In the genomic region with DNA sequence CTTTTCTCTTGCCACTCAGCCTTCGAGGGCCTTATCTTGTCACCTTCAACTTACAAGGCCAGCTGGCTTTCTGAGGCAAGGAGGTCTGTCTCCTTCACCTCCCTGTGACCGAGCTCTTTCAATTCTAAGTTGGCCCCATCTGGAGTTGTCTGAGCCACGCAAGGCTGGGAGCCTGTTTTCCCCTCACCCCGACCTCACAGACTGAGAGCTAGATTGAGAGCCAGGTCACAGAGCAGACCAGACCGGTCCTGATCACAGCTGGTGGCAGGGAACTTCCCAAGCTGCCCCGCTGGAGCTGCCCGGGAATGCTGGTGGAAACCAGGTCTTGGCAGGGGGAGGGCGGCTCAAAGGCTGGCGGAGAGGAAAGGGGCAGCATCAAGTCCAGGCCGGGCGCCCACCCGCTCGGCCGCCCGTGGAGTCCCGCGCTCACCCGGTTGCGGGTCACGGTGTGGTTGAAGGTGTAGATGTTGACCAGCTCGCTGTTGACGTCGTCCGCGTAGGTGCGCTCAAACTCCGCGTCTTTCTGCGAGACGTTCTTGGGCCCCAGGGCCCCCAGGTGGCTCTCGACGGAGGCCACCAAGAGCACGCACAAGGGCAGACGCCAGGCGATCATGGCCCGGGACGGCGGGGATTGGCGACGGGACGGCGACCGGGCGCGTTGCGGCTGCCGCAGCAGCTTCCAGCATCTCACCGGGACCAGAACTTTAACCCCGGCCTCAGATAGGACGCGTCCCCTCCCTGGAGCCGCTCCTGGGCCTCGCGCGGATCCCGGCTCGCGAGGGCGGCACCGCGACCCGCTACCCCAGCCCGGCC, we compare ENCODE assay signal across 8 mouse cellular contexts. TPM values are rescaled to one million over a fixed set of nuclear protein-coding genes. Genes with fewer than 3 reads are reported as not detected.
DNase-seq lines count a peak whose midpoint lies in the region; ATAC-seq lines count a peak whose summit lies in the region.

No protein-coding gene starts in this region.

- H3K4me3 ChIP-seq in limb, embryonic 15.5 days = peak overlapping the region; percentile 87
- H3K4me3 ChIP-seq in midbrain, embryonic 16.5 days (ENCODE audit: low read depth, low read length) = peak overlapping the region; percentile 90
- peak overlapping the region; percentile 81 for H3K4me3 ChIP-seq in stomach, embryonic 15.5 days (replicated peaks)

- H3K36me3 ChIP-seq in limb, embryonic 15.5 days = peaks cover 26% of the 10 kb centered on the region
- peaks cover 14% of the 10 kb centered on the region; the same call in 1 of the 2 replicates for H3K36me3 ChIP-seq in midbrain, embryonic 16.5 days (ENCODE audit: control insufficient read depth, insufficient read depth, low read length)
- peaks cover 16% of the 10 kb centered on the region; the same call in 1 of the 2 replicates for H3K36me3 ChIP-seq in stomach, embryonic 15.5 days

- H3K27ac ChIP-seq in limb, embryonic 15.5 days = peak overlapping the region; percentile 92
- peak overlapping the region; percentile 83 for H3K27ac ChIP-seq in midbrain, embryonic 16.5 days (ENCODE audit: low read length)
- H3K27ac ChIP-seq in stomach, embryonic 15.5 days = peak overlapping the region; percentile 89

- ATAC-seq in inflammation-experienced regulatory T-cells, adult 6 months = peak; percentile 22
- ATAC-seq in limb, embryonic 15.5 days (ENCODE audit: insufficient number of reproducible peaks, low FRiP score, low TSS enrichment, low read depth) = peak; percentile 20; the same call in 1 of the 2 replicates
- peak; percentile 39 for ATAC-seq in midbrain, embryonic 16.5 days
- ATAC-seq in stomach, embryonic 15.5 days (ENCODE audit: insufficient read depth, low FRiP score, low read depth) = peak; percentile 52

- peaks cover 34% of the 10 kb centered on the region for H3K4me1 ChIP-seq in limb, embryonic 15.5 days
- peaks cover 21% of the 10 kb centered on the region for H3K4me1 ChIP-seq in midbrain, embryonic 16.5 days (ENCODE audit: control insufficient read depth, insufficient read depth, low read length)
- H3K4me1 ChIP-seq in stomach, embryonic 15.5 days = peaks cover 17% of the 10 kb centered on the region

- no peaks in the 10 kb centered on the region for H3K27me3 ChIP-seq in limb, embryonic 15.5 days
- no peaks in the 10 kb centered on the region for H3K27me3 ChIP-seq in midbrain, embryonic 16.5 days (ENCODE audit: control insufficient read depth, insufficient read depth, low read depth, low read length)
- no peaks in the 10 kb centered on the region for H3K27me3 ChIP-seq in stomach, embryonic 15.5 days (replicated peaks)

- peak; percentile 64 for DNase-seq in urinary bladder, adult 2 months (ENCODE audit: low spot score)
- no peak for DNase-seq in urinary bladder, postnatal 10 days (ENCODE audit: low spot score)
- DNase-seq in cerebellum, adult 9-11 months = peak; percentile 73
- peak; percentile 46 to 49 for DNase-seq in frontal cortex, postnatal 36 days (ENCODE audit: low spot score in 2 of 2)

- peak overlapping the region; percentile 77 for H3K4me2 ChIP-seq in limb, embryonic 15.5 days
- H3K4me2 ChIP-seq in midbrain, embryonic 16.5 days (ENCODE audit: low read length) = peak overlapping the region; percentile 97
- peak overlapping the region; percentile 82 for H3K4me2 ChIP-seq in stomach, embryonic 15.5 days

- WGBS in limb, embryonic 15.5 days = under 1% methylated on average over 63 of the region's 63 CpGs
- 1% methylated on average over 44 of the region's 63 CpGs for WGBS in midbrain, embryonic 16.5 days
- under 1% methylated on average over 62 of the region's 63 CpGs for WGBS in stomach, embryonic 15.5 days

- H3K9me3 ChIP-seq in limb, embryonic 15.5 days = no peaks in the 10 kb centered on the region
- H3K9me3 ChIP-seq in midbrain, embryonic 16.5 days (replicated peaks; ENCODE audit: control insufficient read depth, low read length, poor library complexity, severe bottlenecking) = no peaks in the 10 kb centered on the region
- H3K9me3 ChIP-seq in stomach, embryonic 15.5 days = no peaks in the 10 kb centered on the region

- H3K9ac ChIP-seq in limb, embryonic 15.5 days = peak overlapping the region; percentile 94
- peak overlapping the region; percentile 93 for H3K9ac ChIP-seq in midbrain, embryonic 16.5 days (ENCODE audit: low read depth, low read length)
- peak overlapping the region; percentile 85 for H3K9ac ChIP-seq in stomach, embryonic 15.5 days

RNA-seq across cellular contexts. Expression of gene Sidt2, which starts 0.6 kb away (rescaled TPM):
- 102 and 121 TPM in 2 replicates for polyA plus RNA-seq in urinary bladder, adult 2 months (2012; rRNA removed)
- 10 to 100 TPM; 27.0 to 48.9 (median 35.8) TPM for polyA plus RNA-seq in inflammation-experienced regulatory T-cells, adult 6 months (2017; shearing (Covaris generic))
- polyA plus RNA-seq in limb, embryonic 15.5 days (2015; fragmentation: Nextera tagmentation; extraction: Ambion mirVana) = 50.6 and 66.1 TPM in 2 replicates
- 44.7 and 50.0 TPM in 2 replicates for polyA plus RNA-seq in midbrain, embryonic 16.5 days (2015; fragmentation: Nextera tagmentation; extraction: Ambion mirVana)
- 43.8 and 47.9 TPM in 2 replicates for polyA plus RNA-seq in stomach, embryonic 15.5 days (2015; fragmentation: Nextera tagmentation; extraction: Ambion mirVana)

RNA-seq across cellular contexts. Expression of gene Tagln, which starts 18.6 kb away (rescaled TPM):
- 8,790 and 9,672 TPM in 2 replicates for polyA plus RNA-seq in urinary bladder, adult 2 months (2012; rRNA removed)
- 1 to 10 TPM in 2 of 3 experiments, under 1 TPM in 1; 0.40 to 2.2 (median 1.1) TPM for polyA plus RNA-seq in inflammation-experienced regulatory T-cells, adult 6 months (2017; shearing (Covaris generic))
- polyA plus RNA-seq in limb, embryonic 15.5 days (2015; fragmentation: Nextera tagmentation; extraction: Ambion mirVana) = 26.6 and 33.1 TPM in 2 replicates
- 3.1 and 5.5 TPM in 2 replicates for polyA plus RNA-seq in midbrain, embryonic 16.5 days (2015; fragmentation: Nextera tagmentation; extraction: Ambion mirVana)
- polyA plus RNA-seq in stomach, embryonic 15.5 days (2015; fragmentation: Nextera tagmentation; extraction: Ambion mirVana) = 380 and 441 TPM in 2 replicates

RNA-seq across cellular contexts. Expression of gene Rnf214, which starts 47.8 kb away (rescaled TPM):
- 15.2 and 18.5 TPM in 2 replicates for polyA plus RNA-seq in urinary bladder, adult 2 months (2012; rRNA removed)
- polyA plus RNA-seq in inflammation-experienced regulatory T-cells, adult 6 months (2017; shearing (Covaris generic)) = 10 to 100 TPM; 22.5 to 42.6 (median 30.6) TPM
- polyA plus RNA-seq in limb, embryonic 15.5 days (2015; fragmentation: Nextera tagmentation; extraction: Ambion mirVana) = 44.2 and 49.4 TPM in 2 replicates
- polyA plus RNA-seq in midbrain, embryonic 16.5 days (2015; fragmentation: Nextera tagmentation; extraction: Ambion mirVana) = 97.9 and 118 TPM in 2 replicates
- 40.6 and 45.9 TPM in 2 replicates for polyA plus RNA-seq in stomach, embryonic 15.5 days (2015; fragmentation: Nextera tagmentation; extraction: Ambion mirVana)

RNA-seq across cellular contexts. Expression of gene Pcsk7, which starts 48.2 kb away (rescaled TPM):
- polyA plus RNA-seq in urinary bladder, adult 2 months (2012; rRNA removed) = 22.0 and 22.4 TPM in 2 replicates
- 10 to 100 TPM; 13.3 to 17.7 (median 17.4) TPM for polyA plus RNA-seq in inflammation-experienced regulatory T-cells, adult 6 months (2017; shearing (Covaris generic))
- 22.9 and 24.5 TPM in 2 replicates for polyA plus RNA-seq in limb, embryonic 15.5 days (2015; fragmentation: Nextera tagmentation; extraction: Ambion mirVana)
- 22.6 and 25.4 TPM in 2 replicates for polyA plus RNA-seq in midbrain, embryonic 16.5 days (2015; fragmentation: Nextera tagmentation; extraction: Ambion mirVana)
- polyA plus RNA-seq in stomach, embryonic 15.5 days (2015; fragmentation: Nextera tagmentation; extraction: Ambion mirVana) = 19.2 and 21.0 TPM in 2 replicates

RNA-seq across cellular contexts. Expression of gene Pafah1b2, which starts 58.0 kb away (rescaled TPM):
- 42.7 and 45.4 TPM in 2 replicates for polyA plus RNA-seq in urinary bladder, adult 2 months (2012; rRNA removed)
- polyA plus RNA-seq in inflammation-experienced regulatory T-cells, adult 6 months (2017; shearing (Covaris generic)) = 10 to 100 TPM; 58.6 to 75.2 (median 67.0) TPM
- polyA plus RNA-seq in limb, embryonic 15.5 days (2015; fragmentation: Nextera tagmentation; extraction: Ambion mirVana) = 182 and 188 TPM in 2 replicates
- polyA plus RNA-seq in midbrain, embryonic 16.5 days (2015; fragmentation: Nextera tagmentation; extraction: Ambion mirVana) = 287 and 294 TPM in 2 replicates
- polyA plus RNA-seq in stomach, embryonic 15.5 days (2015; fragmentation: Nextera tagmentation; extraction: Ambion mirVana) = 144 and 148 TPM in 2 replicates

Comparison
In these comparisons a context has a peak if more than half of its experiments do, and no peak if none do; other contexts are left out.
1. RNA of gene Tagln, which starts 18.6 kb away (polyA plus RNA-seq): 8,790 to 9,672 TPM in urinary bladder, adult 2 months; 380 to 441 TPM in stomach, embryonic 15.5 days, 26.6 to 33.1 TPM in limb, embryonic 15.5 days, 3.1 to 5.5 TPM in midbrain, embryonic 16.5 days and 0.40 to 2.2 TPM in inflammation-experienced regulatory T-cells, adult 6 months; every median in the first group is over 10 times any median in the second.
2. Peak in every context shown above with its lines, with median percentiles within 50 percentile points of each other: ATAC-seq, H3K27ac ChIP-seq, H3K4me2 ChIP-seq, H3K4me3 ChIP-seq and H3K9ac ChIP-seq.